Mouse (Mus musculus) monocyte, adult 59 days (primary cell): ENCODE measurements around the gene Olfr735. TPM values are rescaled to one million over a fixed set of nuclear protein-coding genes. Genes with fewer than 3 reads are reported as not detected.

Source experiments
- total RNA-seq, 2 experiments: library from RNA; stranded (reverse); gene quantifications; one replicate each; pipeline ENCODE4 v1.2.4; 2023

The Olfr735 gene
- not detected for total RNA-seq

DNA sequence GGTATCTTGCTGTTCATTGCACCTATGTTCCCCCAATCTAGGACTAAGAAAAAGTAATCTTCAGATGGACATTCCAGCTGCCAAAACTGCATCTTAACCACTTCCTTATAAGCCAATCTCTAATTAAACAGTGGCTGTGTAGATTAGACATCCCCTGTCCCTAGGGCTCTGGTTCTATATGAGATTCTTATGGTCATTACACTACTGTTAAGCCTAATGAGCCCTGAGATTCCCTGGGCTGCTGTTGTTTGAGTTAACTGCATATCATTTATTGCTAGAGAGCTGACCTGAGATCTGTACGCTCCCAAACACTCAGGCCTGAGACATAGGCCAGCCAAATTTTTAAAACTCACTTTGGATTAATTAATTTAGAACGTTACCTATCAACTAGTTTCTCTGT is at the start of gene Olfr735:
TSS of gene Olfr735 (minus strand) at position 77 of the 400 bp plus-strand sequence.

GRCm38 (mm10) chr14:50380863-50381262 is 32.2 kb upstream of the Olfr735 start, which contains the start of gene Olfr736:
Olfr736 (plus strand) TSS chr14:50381163.

GRCm38 (mm10) chr14:50357593-50357992 is 8.9 kb upstream of the Olfr735 start, which contains the start of gene Tlr11:
Tlr11 (plus strand) TSS chr14:50357914.

DNA sequence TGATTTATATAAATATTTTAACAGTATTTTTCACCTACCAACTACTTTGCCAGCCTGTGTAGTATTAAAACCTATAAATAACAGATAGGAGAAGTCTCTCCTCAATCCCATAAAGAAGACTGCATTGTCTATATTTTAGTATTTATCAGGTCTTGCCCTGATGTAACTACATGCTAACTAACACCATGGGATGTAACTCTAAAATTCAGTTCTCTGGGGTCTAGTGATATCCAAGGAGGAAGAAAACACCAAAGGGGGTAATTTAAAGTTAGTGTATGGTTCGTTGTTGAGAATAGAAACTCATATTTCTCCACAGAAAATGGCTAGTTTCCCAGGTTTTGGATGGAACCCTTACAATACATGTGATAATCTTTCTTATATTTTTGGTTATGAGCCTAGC is 22.0 kb downstream of the Olfr735 start, which contains the start of gene Olfr734:
TSS of gene Olfr734 (minus strand) at position 101 of the 400 bp plus-strand sequence.

GRCm38 (mm10) chr14:50301422-50301821 is 47.2 kb downstream of the Olfr735 start, which contains the start of gene Olfr733:
Olfr733 (minus strand) TSS chr14:50301522.

Other genes starting within 250 kb of the Olfr735 start
- not detected for gene Olfr727, start 225.7 kb downstream of the Olfr735 start, total RNA-seq
- not detected for gene Olfr728, start 206.2 kb downstream of the Olfr735 start, total RNA-seq
- not detected for gene Olfr729, start 196.0 kb downstream of the Olfr735 start, total RNA-seq
- gene Olfr730, start 160.7 kb downstream of the Olfr735 start, total RNA-seq = not detected
- not detected for gene Olfr731, start 107.0 kb downstream of the Olfr735 start, total RNA-seq
- gene Olfr732, start 64.7 kb downstream of the Olfr735 start, total RNA-seq = not detected
- gene Olfr733, start 47.4 kb downstream of the Olfr735 start, total RNA-seq = not detected
- gene Olfr734, start 22.1 kb downstream of the Olfr735 start, total RNA-seq = not detected
- 1 to 10 TPM; 5.0 to 5.4 TPM for gene Tlr11, start 9.0 kb upstream of the Olfr735 start, total RNA-seq
- not detected for gene Olfr736, start 32.3 kb upstream of the Olfr735 start, total RNA-seq
- not detected for gene Olfr738, start 58.7 kb upstream of the Olfr735 start, total RNA-seq
- not detected for gene Olfr739, start 69.8 kb upstream of the Olfr735 start, total RNA-seq
- not detected for gene Olfr740, start 96.7 kb upstream of the Olfr735 start, total RNA-seq
- gene Olfr741, start 123.9 kb upstream of the Olfr735 start, total RNA-seq = not detected
- gene Olfr742, start 154.7 kb upstream of the Olfr735 start, total RNA-seq = not detected
- not detected for gene Olfr743, start 173.0 kb upstream of the Olfr735 start, total RNA-seq